Mouse (Mus musculus): ENCODE data around the gene Tmcc1.

The Tmcc1 gene

DNA sequence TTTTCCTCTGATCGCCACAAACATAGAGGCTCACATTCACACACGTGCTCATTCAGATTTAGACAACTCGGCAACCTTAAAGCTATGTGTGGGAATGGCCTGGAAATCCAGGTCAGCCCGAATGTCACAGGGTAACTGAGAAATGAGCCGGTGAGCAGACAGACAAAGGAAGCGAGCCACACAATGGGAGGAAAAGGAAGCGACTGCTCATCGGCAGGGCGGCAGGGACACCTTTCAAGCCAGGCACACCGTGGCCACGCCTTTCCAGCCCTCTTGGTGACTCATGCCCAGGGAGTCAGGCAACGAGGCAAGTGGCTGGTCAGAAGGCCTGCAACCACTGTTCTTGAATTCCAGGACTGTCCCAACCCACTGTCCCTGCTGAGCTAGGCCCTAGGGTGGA is 183.9 kb downstream of the Tmcc1 start:
- DNase-seq: no peak

DNA sequence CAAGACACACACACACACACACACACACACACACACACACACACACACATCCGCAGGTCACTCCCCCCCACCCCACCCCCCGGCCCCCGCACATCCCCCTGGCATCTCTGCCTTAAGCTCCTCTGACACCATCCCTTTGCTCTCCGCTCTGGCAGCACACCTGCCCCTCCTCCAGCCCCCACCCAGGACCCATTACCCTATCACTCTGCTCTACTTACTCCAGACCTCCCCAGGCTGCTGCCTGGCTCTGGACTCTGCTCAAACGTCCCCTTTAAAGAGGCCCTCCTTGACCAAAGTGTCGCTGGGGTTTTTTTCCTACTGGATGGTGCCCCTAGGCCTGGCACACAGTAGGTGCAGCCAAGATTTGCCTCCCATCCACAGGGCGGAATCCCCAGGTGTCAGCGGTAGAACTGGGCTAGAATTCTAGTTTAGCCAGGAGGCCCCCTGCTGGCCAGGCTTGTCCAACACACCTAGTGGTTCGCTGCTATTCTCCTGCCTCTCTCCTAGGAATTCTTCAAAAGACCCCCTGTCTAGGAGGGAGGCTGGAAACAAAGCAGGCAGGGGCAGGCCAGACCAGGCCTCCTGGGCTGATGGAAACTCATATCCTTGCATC is 185.6 kb downstream of the Tmcc1 start:
- DNase-seq: peak; percentile 82

GRCm38 (mm10) chr6:116006731-116007130 is 186.6 kb downstream of the Tmcc1 start:
- DNase-seq: peak; percentile 12

GRCm38 (mm10) chr6:116005959-116006288 is 187.4 kb downstream of the Tmcc1 start:
- DNase-seq: no peak

- no peak for DNase-seq
Measured at GRCm38 (mm10) chr6:116005275-116005958, 187.9 kb downstream of the Tmcc1 start.

DNA sequence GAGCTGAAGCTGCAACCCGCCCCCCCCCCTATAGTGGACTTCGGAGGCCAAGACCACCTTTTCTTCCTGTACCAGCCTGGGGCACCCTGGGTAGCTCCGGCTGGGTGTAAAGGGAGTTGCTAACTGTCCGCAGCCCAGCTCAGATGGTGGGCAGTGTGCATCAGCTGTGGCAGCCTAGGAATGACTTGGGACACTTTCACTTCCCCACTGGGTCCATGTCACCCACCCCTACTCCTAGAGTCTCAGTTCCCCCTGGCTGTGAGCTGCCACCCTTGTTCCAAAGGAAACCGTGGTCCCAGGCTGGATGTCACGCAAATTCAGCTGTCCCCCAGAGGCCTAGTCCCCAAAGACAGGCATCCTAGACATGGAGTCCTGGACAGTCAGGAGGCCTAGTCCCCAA is 188.6 kb downstream of the Tmcc1 start:
- DNase-seq: no peak

GRCm38 (mm10) chr6:116004069-116004468 is 189.2 kb downstream of the Tmcc1 start:
- DNase-seq: peak; percentile 15

DNA sequence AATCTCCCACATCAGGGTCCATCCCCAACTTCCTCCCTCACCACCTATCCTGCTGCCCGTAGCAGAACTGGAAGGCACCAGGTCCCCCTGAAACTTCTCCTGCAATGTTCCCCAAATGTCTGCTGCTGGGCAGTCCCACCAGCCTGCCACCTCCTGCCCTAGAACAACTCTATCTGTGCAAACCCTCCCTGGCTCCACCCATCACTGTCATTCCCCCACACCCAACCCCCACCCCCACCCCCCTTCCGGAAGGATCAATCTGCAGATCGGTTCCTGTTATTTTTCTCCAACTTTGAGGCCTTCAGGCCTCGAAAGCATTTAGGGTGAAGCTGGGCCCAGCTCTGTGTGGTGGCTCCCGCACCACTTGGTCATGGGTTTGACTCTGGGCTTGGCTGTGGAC is 189.8 kb downstream of the Tmcc1 start:
- DNase-seq: peak; percentile 51

GRCm38 (mm10) chr6:116002311-116003104 is 190.8 kb downstream of the Tmcc1 start:
- peak; percentile 16 for DNase-seq

GRCm38 (mm10) chr6:116000851-116001250 is 192.4 kb downstream of the Tmcc1 start:
- no peak for DNase-seq

DNA sequence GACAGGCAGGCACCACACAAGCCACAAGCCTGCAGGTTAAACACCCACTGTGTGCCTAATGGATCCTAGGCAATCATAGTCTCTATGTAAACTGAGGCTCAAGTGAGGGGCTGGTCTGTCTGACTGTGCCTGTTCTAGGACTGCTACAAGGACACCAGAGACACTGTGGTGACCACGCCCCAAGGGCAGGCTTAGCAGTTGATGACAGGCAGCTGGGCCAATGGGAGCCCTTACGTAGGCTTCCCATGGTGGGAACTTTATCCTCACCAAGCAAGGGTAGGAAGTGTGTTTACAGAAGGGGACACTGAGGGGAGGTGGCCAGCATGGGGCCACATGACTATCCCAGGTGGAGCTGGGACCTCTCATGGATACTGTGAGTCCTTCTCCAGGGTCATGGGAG is 194.1 kb downstream of the Tmcc1 start:
- no peak for DNase-seq

DNA sequence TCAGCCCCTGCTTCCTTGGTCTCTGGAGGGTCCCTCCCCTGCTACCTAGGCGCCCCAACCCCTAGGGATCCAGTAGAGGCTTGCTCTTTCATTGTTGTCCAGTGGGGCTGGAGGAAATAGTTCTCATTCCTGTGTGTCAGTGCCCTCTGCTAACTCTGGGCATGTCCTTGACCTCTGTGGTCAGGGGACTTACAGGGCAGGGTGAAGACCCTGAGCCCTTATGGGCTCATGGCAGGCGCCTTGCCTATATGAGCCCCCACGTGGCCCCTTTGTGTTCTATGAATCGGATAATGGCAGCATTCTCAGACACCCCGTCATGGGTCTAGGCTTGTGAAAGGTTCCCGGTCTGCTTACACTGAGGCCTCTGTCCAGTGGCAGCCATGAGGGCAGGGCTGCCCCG is 194.5 kb downstream of the Tmcc1 start:
- DNase-seq: no peak

GRCm38 (mm10) chr6:115997726-115998311 is 195.5 kb downstream of the Tmcc1 start:
- no peak for DNase-seq

GRCm38 (mm10) chr6:115996171-115996851 is 197.0 kb downstream of the Tmcc1 start:
- DNase-seq: peak; percentile 86

- peak; percentile 48 for DNase-seq
Measured at GRCm38 (mm10) chr6:115995531-115995941, 197.8 kb downstream of the Tmcc1 start.

DNA sequence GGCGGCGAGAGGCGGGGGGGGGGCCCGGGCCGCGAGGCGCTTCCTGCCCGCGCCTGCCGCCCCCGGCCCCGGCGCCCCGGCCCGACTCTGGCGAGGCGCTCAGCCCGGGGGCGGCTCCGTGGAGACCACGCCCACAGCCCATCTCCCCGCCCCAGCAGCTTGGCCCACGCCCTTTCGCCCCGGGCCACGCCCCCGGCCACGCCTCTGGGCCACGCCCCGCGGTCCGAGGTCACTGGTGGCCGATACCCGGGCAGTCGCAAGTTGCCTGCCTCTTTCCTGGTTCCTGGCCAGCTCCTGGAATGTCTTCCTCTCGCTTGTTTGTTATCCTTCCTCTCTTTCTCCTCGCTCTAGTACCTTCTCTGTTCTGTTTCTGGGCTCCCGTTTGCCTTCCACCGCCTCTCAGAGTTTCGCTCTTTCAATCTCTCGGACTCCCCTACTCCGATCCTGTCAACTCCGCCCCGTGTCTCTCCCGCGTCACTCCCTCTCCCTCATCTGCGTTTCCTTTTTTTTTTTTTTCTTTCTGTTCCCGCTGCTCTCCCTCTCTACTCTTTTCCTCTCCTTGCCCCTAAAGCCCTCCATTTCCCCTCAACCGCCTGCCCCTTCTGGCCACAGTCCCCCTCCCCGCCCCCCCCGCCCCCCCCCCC is 198.3 kb downstream of the Tmcc1 start, which contains the start of gene Plxnd1:
Gene Plxnd1, minus strand, starts transcription at position 129 of the 644 bp plus-strand sequence.
- peak; percentile 96 for DNase-seq

GRCm38 (mm10) chr6:115994146-115994876 is 199.0 kb downstream of the Tmcc1 start:
- DNase-seq: peak; percentile 60

DNA sequence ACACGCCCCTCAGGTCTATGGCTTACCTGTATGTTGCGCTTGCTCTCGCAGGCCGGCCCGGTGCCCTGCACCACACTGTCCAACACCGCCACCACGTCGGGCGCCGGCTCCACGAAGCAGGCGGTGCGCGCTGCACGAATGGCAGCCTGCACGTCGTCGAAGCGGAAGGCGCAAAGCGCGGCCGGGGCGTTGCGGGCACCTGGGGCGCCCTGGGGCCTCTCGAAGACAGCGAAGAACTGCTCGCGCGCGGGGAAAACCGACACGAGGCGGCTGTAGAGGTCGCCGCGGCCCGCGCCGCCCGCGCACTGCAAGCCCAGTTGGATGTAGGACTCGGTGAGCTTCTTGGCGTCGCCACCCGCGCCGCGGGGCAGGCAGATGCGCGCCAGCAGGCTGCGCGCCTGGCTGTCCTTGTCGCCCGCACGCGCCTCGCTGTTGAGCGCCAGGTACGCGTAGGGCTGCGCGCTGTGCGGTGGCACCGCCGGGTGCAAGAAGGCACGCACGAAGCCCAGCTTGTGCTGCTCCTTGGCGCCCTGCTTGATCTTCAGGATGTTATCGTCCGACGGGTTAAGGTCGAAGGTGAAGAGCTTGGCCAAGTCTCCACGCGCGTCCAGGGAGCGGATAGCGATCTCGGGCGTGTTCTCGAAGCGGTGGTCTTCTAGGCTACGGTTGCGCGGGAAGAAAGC is 199.7 kb downstream of the Tmcc1 start:
- DNase-seq: peak; percentile 71

DNA sequence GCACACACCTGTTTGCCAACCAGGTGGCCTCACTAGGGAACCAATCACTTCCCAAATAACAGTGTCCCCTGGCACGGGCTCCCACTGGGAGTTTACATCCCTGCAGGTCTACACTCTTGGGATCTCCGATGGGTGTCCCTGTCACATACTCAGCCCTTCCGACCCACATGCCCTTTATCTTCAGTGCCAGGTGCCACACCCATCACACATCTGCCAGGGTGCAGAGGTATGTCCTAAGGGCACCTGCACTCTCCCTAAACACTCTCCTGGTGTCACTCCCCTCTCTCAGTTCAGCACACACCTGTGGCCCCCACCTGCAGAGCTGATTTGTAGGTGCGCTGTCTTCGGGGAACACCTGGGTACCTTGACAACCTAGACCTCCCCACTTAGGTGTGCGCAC is 200.3 kb downstream of the Tmcc1 start:
- DNase-seq: peak; percentile 50

DNA sequence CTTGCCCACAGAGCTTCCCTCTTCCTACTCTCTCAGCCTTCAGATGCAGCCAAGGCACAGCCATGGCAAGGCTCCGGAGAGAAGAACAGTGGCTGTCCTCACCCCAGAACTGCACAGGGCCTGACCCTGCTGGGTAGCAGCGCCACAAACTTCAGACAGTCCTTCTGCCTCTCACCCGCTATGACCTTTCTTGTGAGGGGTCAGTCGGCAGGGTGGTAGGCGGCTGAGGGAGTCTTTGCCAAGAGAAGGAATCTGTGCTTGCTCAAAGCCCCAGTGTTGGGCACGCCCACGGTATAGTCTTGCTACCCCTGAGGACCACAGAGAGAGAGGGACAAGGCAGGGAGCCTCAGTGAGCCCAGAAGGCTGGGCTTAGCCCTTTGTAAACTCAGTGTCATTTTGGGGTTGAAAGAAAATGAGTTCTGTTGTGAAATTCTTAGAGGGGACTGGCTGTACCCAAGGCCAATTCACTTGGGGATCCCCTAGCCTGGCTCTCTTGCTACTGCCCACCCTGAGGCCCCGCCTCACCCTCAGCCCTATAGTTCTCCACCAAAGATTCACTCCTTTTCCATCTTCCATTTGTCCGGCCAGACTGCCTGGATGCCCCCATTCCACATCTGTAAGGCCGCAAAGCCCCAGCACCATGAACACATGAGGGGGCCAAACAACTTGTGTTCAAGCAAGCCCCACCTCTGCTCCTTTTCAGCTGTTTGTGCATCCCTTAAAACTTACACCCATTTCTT is 201.2 kb downstream of the Tmcc1 start:
- DNase-seq: no peak
